Mouse (Mus musculus): ENCODE data around the gene Runx1. TPM values are rescaled to one million over a fixed set of nuclear protein-coding genes. Genes with fewer than 3 reads are reported as not detected.

Runx1 gene
- polyA plus RNA-seq, 1 experiment = 87.4 TPM

- H3K27me3 ChIP-seq (ENCODE audit: control insufficient read depth, insufficient read depth, low read length) = no peaks in the 10 kb centered on the region
- no peak overlapping the region for H3K4me3 ChIP-seq (ENCODE audit: control insufficient read depth, insufficient read depth, low read length)
- whole genome bisulfite sequencing = 18% methylated on average over 10 of the region's 10 CpGs
- H3K4me1 ChIP-seq (replicated peaks; ENCODE audit: control insufficient read depth, insufficient read depth, low read length) = peaks cover 12% of the 10 kb centered on the region
- H3K36me3 ChIP-seq (ENCODE audit: control insufficient read depth, insufficient read depth, low read length) = no peaks in the 10 kb centered on the region
- no peak for DNase-seq
- no peak overlapping the region for H3K27ac ChIP-seq (ENCODE audit: control insufficient read depth, insufficient read depth, low read length)
- no peak for TF ChIP-seq CTCF (IDR thresholded peaks at IDR 0.05; ENCODE audit: borderline replicate concordance, control insufficient read depth, extremely low read depth, insufficient read depth, low read length, poor library complexity)
- TF ChIP-seq POLR2A (IDR thresholded peaks at IDR 0.05; ENCODE audit: control insufficient read depth, extremely low read depth, insufficient read depth, low read length, poor library complexity) = no peak
Measured at GRCm38 (mm10) chr16:92581767-92582166, 244.2 kb downstream of the Runx1 start.

- Histone ChIP-seq H3K4me3 (ENCODE audit: control insufficient read depth, insufficient read depth, low read length) (no peak overlapping the region), H3K36me3 (ENCODE audit: control insufficient read depth, insufficient read depth, low read length) (no peaks in the 10 kb centered on the region), H3K27ac (ENCODE audit: control insufficient read depth, insufficient read depth, low read length) (no peak overlapping the region), H3K27me3 (ENCODE audit: control insufficient read depth, insufficient read depth, low read length) (no peaks in the 10 kb centered on the region), H3K4me1 (replicated peaks; ENCODE audit: control insufficient read depth, insufficient read depth, low read length) (peaks cover 12% of the 10 kb centered on the region)
- WGBS = 94% methylated on average over 10 of the region's 10 CpGs
- TF ChIP-seq POLR2A (IDR thresholded peaks at IDR 0.05; ENCODE audit: control insufficient read depth, extremely low read depth, insufficient read depth, low read length, poor library complexity) = no peak
- TF ChIP-seq CTCF (IDR thresholded peaks at IDR 0.05; ENCODE audit: borderline replicate concordance, control insufficient read depth, extremely low read depth, insufficient read depth, low read length, poor library complexity) = no peak
- DNase-seq = no peak
Measured at GRCm38 (mm10) chr16:92580981-92581380, 245.0 kb downstream of the Runx1 start.

GRCm38 (mm10) chr16:92578915-92579653 is 246.9 kb downstream of the Runx1 start:
- TF ChIP-seq POLR2A (IDR thresholded peaks at IDR 0.05; ENCODE audit: control insufficient read depth, extremely low read depth, insufficient read depth, low read length, poor library complexity) = no peak
- no peak for TF ChIP-seq CTCF (IDR thresholded peaks at IDR 0.05; ENCODE audit: borderline replicate concordance, control insufficient read depth, extremely low read depth, insufficient read depth, low read length, poor library complexity)
- 91% methylated on average over 7 of the region's 7 CpGs for WGBS
- no peak for DNase-seq
- H3K4me3 ChIP-seq (ENCODE audit: control insufficient read depth, insufficient read depth, low read length) = no peak overlapping the region
- no peaks in the 10 kb centered on the region for H3K27me3 ChIP-seq (ENCODE audit: control insufficient read depth, insufficient read depth, low read length)
- no peak overlapping the region for H3K27ac ChIP-seq (ENCODE audit: control insufficient read depth, insufficient read depth, low read length)
- no peaks in the 10 kb centered on the region for H3K36me3 ChIP-seq (ENCODE audit: control insufficient read depth, insufficient read depth, low read length)
- H3K4me1 ChIP-seq (replicated peaks; ENCODE audit: control insufficient read depth, insufficient read depth, low read length) = peaks cover 12% of the 10 kb centered on the region

- no peak for DNase-seq
- Histone ChIP-seq H3K4me1 (replicated peaks; ENCODE audit: control insufficient read depth, insufficient read depth, low read length) (peaks cover 15% of the 10 kb centered on the region), H3K4me3 (ENCODE audit: control insufficient read depth, insufficient read depth, low read length) (no peak overlapping the region), H3K27ac (ENCODE audit: control insufficient read depth, insufficient read depth, low read length) (no peak overlapping the region), H3K36me3 (ENCODE audit: control insufficient read depth, insufficient read depth, low read length) (no peaks in the 10 kb centered on the region), H3K27me3 (ENCODE audit: control insufficient read depth, insufficient read depth, low read length) (no peaks in the 10 kb centered on the region)
- TF ChIP-seq CTCF (IDR thresholded peaks at IDR 0.05; ENCODE audit: borderline replicate concordance, control insufficient read depth, extremely low read depth, insufficient read depth, low read length, poor library complexity) (no peak), POLR2A (IDR thresholded peaks at IDR 0.05; ENCODE audit: control insufficient read depth, extremely low read depth, insufficient read depth, low read length, poor library complexity) (no peak)
- 97% methylated on average over 9 of the region's 9 CpGs for WGBS
Measured at GRCm38 (mm10) chr16:92577381-92577780, 248.6 kb downstream of the Runx1 start.

GRCm38 (mm10) chr16:92575792-92576191 is 250.2 kb downstream of the Runx1 start:
- Histone ChIP-seq H3K36me3 (ENCODE audit: control insufficient read depth, insufficient read depth, low read length) (no peaks in the 10 kb centered on the region), H3K27me3 (ENCODE audit: control insufficient read depth, insufficient read depth, low read length) (no peaks in the 10 kb centered on the region), H3K4me3 (ENCODE audit: control insufficient read depth, insufficient read depth, low read length) (no peak overlapping the region), H3K4me1 (replicated peaks; ENCODE audit: control insufficient read depth, insufficient read depth, low read length) (peaks cover 4% of the 10 kb centered on the region), H3K27ac (ENCODE audit: control insufficient read depth, insufficient read depth, low read length) (no peak overlapping the region)
- WGBS = 37% methylated on average over 10 of the region's 10 CpGs
- TF ChIP-seq POLR2A (IDR thresholded peaks at IDR 0.05; ENCODE audit: control insufficient read depth, extremely low read depth, insufficient read depth, low read length, poor library complexity) = no peak
- TF ChIP-seq CTCF (IDR thresholded peaks at IDR 0.05; ENCODE audit: borderline replicate concordance, control insufficient read depth, extremely low read depth, insufficient read depth, low read length, poor library complexity) = no peak
- no peak for DNase-seq

GRCm38 (mm10) chr16:92573193-92573592 is 252.8 kb downstream of the Runx1 start:
- H3K4me1 ChIP-seq (replicated peaks; ENCODE audit: control insufficient read depth, insufficient read depth, low read length) = peaks cover 4% of the 10 kb centered on the region
- TF ChIP-seq CTCF (IDR thresholded peaks at IDR 0.05; ENCODE audit: borderline replicate concordance, control insufficient read depth, extremely low read depth, insufficient read depth, low read length, poor library complexity) = no peak
- no peak for TF ChIP-seq POLR2A (IDR thresholded peaks at IDR 0.05; ENCODE audit: control insufficient read depth, extremely low read depth, insufficient read depth, low read length, poor library complexity)
- no peak for DNase-seq
- 85% methylated on average over 4 of the region's 4 CpGs for WGBS
- H3K4me3 ChIP-seq (ENCODE audit: control insufficient read depth, insufficient read depth, low read length) = no peak overlapping the region
- H3K27ac ChIP-seq (ENCODE audit: control insufficient read depth, insufficient read depth, low read length) = no peak overlapping the region
- H3K27me3 ChIP-seq (ENCODE audit: control insufficient read depth, insufficient read depth, low read length) = no peaks in the 10 kb centered on the region
- H3K36me3 ChIP-seq (ENCODE audit: control insufficient read depth, insufficient read depth, low read length) = no peaks in the 10 kb centered on the region
